Mouse (Mus musculus): ENCODE results near the gene Rb1. TPM values are rescaled to one million over a fixed set of nuclear protein-coding genes. Genes with fewer than 3 reads are reported as not detected.

The Rb1 gene
- polyA plus RNA-seq, 1 experiment: 14.2 TPM

GRCm38 (mm10) chr14:73175814-73176213 is 149.8 kb downstream of the Rb1 start:
- Histone ChIP-seq H3K4me2 (ENCODE audit: low read depth) (no peak overlapping the region), H3K79me2 (ENCODE audit: control insufficient read depth, insufficient read depth) (no peaks in the 10 kb centered on the region), H3K4me3 (no peak overlapping the region), H3ac (ENCODE audit: control insufficient read depth, insufficient read length) (no peak overlapping the region), H3K36me3 (ENCODE audit: control insufficient read depth, insufficient read depth) (no peaks in the 10 kb centered on the region), H3K27me3 (ENCODE audit: control insufficient read depth, insufficient read depth, insufficient read length) (no peaks in the 10 kb centered on the region)
- no peak for TF ChIP-seq CEBPB (IDR thresholded peaks at IDR 0.05; ENCODE audit: insufficient read depth, poor library complexity, severe bottlenecking)
- no peak for TF ChIP-seq MAX (IDR thresholded peaks at IDR 0.05; ENCODE audit: low read depth)
- TF ChIP-seq TCF12 (IDR thresholded peaks at IDR 0.05; ENCODE audit: insufficient read depth, poor library complexity, severe bottlenecking): no peak
- no peak for TF ChIP-seq TCF3 (IDR thresholded peaks at IDR 0.05; ENCODE audit: insufficient read length, low read depth)
- TF ChIP-seq REST (IDR thresholded peaks at IDR 0.05; ENCODE audit: insufficient read depth, insufficient read length): no peak
- no peak for TF ChIP-seq POLR2AphosphoS2 (IDR thresholded peaks at IDR 0.05; ENCODE audit: insufficient read length, low read depth)
- no peak for TF ChIP-seq MYOG (IDR thresholded peaks at IDR 0.05; ENCODE audit: control insufficient read depth in 1 of 3, insufficient read depth in 1 of 3, insufficient read length in 2 of 3, low read depth in 2 of 3)
- TF ChIP-seq MYOD1 (IDR thresholded peaks at IDR 0.05; ENCODE audit: control insufficient read depth in 1 of 3, insufficient read length in 2 of 3, low read depth in 2 of 3): no peak
- no peak for TF ChIP-seq POLR2A (IDR thresholded peaks at IDR 0.05; ENCODE audit: insufficient read length, low read depth)
- TF ChIP-seq SRF (IDR thresholded peaks at IDR 0.05; ENCODE audit: control insufficient read depth, insufficient read length, low read depth): no peak
- no peak for TF ChIP-seq USF1 (IDR thresholded peaks at IDR 0.05; ENCODE audit: low read depth)
- TF ChIP-seq E2F4 (IDR thresholded peaks at IDR 0.05; ENCODE audit: insufficient read depth): no peak

GRCm38 (mm10) chr14:73175031-73175430 is 150.6 kb downstream of the Rb1 start:
- Histone ChIP-seq H3K79me2 (ENCODE audit: control insufficient read depth, insufficient read depth) (no peaks in the 10 kb centered on the region), H3K4me2 (ENCODE audit: low read depth) (no peak overlapping the region), H3ac (ENCODE audit: control insufficient read depth, insufficient read length) (no peak overlapping the region), H3K4me3 (no peak overlapping the region), H3K27me3 (ENCODE audit: control insufficient read depth, insufficient read depth, insufficient read length) (no peaks in the 10 kb centered on the region), H3K36me3 (ENCODE audit: control insufficient read depth, insufficient read depth) (no peaks in the 10 kb centered on the region)
- TF ChIP-seq POLR2AphosphoS2 (IDR thresholded peaks at IDR 0.05; ENCODE audit: insufficient read length, low read depth): no peak
- TF ChIP-seq SRF (IDR thresholded peaks at IDR 0.05; ENCODE audit: control insufficient read depth, insufficient read length, low read depth): no peak
- no peak for TF ChIP-seq TCF3 (IDR thresholded peaks at IDR 0.05; ENCODE audit: insufficient read length, low read depth)
- no peak for TF ChIP-seq MYOG (IDR thresholded peaks at IDR 0.05; ENCODE audit: control insufficient read depth in 1 of 3, insufficient read depth in 1 of 3, insufficient read length in 2 of 3, low read depth in 2 of 3)
- TF ChIP-seq TCF12 (IDR thresholded peaks at IDR 0.05; ENCODE audit: insufficient read depth, poor library complexity, severe bottlenecking): no peak
- no peak for TF ChIP-seq E2F4 (IDR thresholded peaks at IDR 0.05; ENCODE audit: insufficient read depth)
- TF ChIP-seq REST (IDR thresholded peaks at IDR 0.05; ENCODE audit: insufficient read depth, insufficient read length): no peak
- TF ChIP-seq MAX (IDR thresholded peaks at IDR 0.05; ENCODE audit: low read depth): no peak
- TF ChIP-seq USF1 (IDR thresholded peaks at IDR 0.05; ENCODE audit: low read depth): no peak
- no peak for TF ChIP-seq MYOD1 (IDR thresholded peaks at IDR 0.05; ENCODE audit: control insufficient read depth in 1 of 3, insufficient read length in 2 of 3, low read depth in 2 of 3)
- TF ChIP-seq POLR2A (IDR thresholded peaks at IDR 0.05; ENCODE audit: insufficient read length, low read depth): no peak
- TF ChIP-seq CEBPB (IDR thresholded peaks at IDR 0.05; ENCODE audit: insufficient read depth, poor library complexity, severe bottlenecking): no peak

- Histone ChIP-seq H3K79me2 (ENCODE audit: control insufficient read depth, insufficient read depth) (no peaks in the 10 kb centered on the region), H3K4me3 (no peak overlapping the region), H3K27me3 (ENCODE audit: control insufficient read depth, insufficient read depth, insufficient read length) (no peaks in the 10 kb centered on the region), H3K4me2 (ENCODE audit: low read depth) (no peak overlapping the region), H3ac (ENCODE audit: control insufficient read depth, insufficient read length) (no peak overlapping the region), H3K36me3 (ENCODE audit: control insufficient read depth, insufficient read depth) (no peaks in the 10 kb centered on the region)
- no peak for TF ChIP-seq MYOD1 (IDR thresholded peaks at IDR 0.05; ENCODE audit: control insufficient read depth in 1 of 3, insufficient read length in 2 of 3, low read depth in 2 of 3)
- no peak for TF ChIP-seq USF1 (IDR thresholded peaks at IDR 0.05; ENCODE audit: low read depth)
- no peak for TF ChIP-seq SRF (IDR thresholded peaks at IDR 0.05; ENCODE audit: control insufficient read depth, insufficient read length, low read depth)
- TF ChIP-seq REST (IDR thresholded peaks at IDR 0.05; ENCODE audit: insufficient read depth, insufficient read length): no peak
- no peak for TF ChIP-seq TCF3 (IDR thresholded peaks at IDR 0.05; ENCODE audit: insufficient read length, low read depth)
- no peak for TF ChIP-seq MAX (IDR thresholded peaks at IDR 0.05; ENCODE audit: low read depth)
- TF ChIP-seq MYOG (IDR thresholded peaks at IDR 0.05; ENCODE audit: control insufficient read depth in 1 of 3, insufficient read depth in 1 of 3, insufficient read length in 2 of 3, low read depth in 2 of 3): no peak
- TF ChIP-seq POLR2AphosphoS2 (IDR thresholded peaks at IDR 0.05; ENCODE audit: insufficient read length, low read depth): no peak
- TF ChIP-seq POLR2A (IDR thresholded peaks at IDR 0.05; ENCODE audit: insufficient read length, low read depth): no peak
- TF ChIP-seq E2F4 (IDR thresholded peaks at IDR 0.05; ENCODE audit: insufficient read depth): no peak
- no peak for TF ChIP-seq TCF12 (IDR thresholded peaks at IDR 0.05; ENCODE audit: insufficient read depth, poor library complexity, severe bottlenecking)
- TF ChIP-seq CEBPB (IDR thresholded peaks at IDR 0.05; ENCODE audit: insufficient read depth, poor library complexity, severe bottlenecking): no peak
These were observed 151.3 kb downstream of the Rb1 start for GRCm38 (mm10) chr14:73174091-73174995.

- H3K79me2 ChIP-seq (ENCODE audit: control insufficient read depth, insufficient read depth): no peaks in the 10 kb centered on the region
- TF ChIP-seq MAX (IDR thresholded peaks at IDR 0.05; ENCODE audit: low read depth) (no peak), TCF3 (IDR thresholded peaks at IDR 0.05; ENCODE audit: insufficient read length, low read depth) (no peak), USF1 (IDR thresholded peaks at IDR 0.05; ENCODE audit: low read depth) (no peak), POLR2AphosphoS2 (IDR thresholded peaks at IDR 0.05; ENCODE audit: insufficient read length, low read depth) (no peak), MYOD1 (IDR thresholded peaks at IDR 0.05; ENCODE audit: control insufficient read depth in 1 of 3, insufficient read length in 2 of 3, low read depth in 2 of 3) (no peak), CEBPB (IDR thresholded peaks at IDR 0.05; ENCODE audit: insufficient read depth, poor library complexity, severe bottlenecking) (no peak), E2F4 (IDR thresholded peaks at IDR 0.05; ENCODE audit: insufficient read depth) (no peak), REST (IDR thresholded peaks at IDR 0.05; ENCODE audit: insufficient read depth, insufficient read length) (no peak), SRF (IDR thresholded peaks at IDR 0.05; ENCODE audit: control insufficient read depth, insufficient read length, low read depth) (no peak), MYOG (IDR thresholded peaks at IDR 0.05; ENCODE audit: control insufficient read depth in 1 of 3, insufficient read depth in 1 of 3, insufficient read length in 2 of 3, low read depth in 2 of 3) (no peak), POLR2A (IDR thresholded peaks at IDR 0.05; ENCODE audit: insufficient read length, low read depth) (no peak), TCF12 (IDR thresholded peaks at IDR 0.05; ENCODE audit: insufficient read depth, poor library complexity, severe bottlenecking) (no peak)
- no peaks in the 10 kb centered on the region for H3K36me3 ChIP-seq (ENCODE audit: control insufficient read depth, insufficient read depth)
- no peak overlapping the region for H3K4me3 ChIP-seq
- no peak overlapping the region for H3K4me2 ChIP-seq (ENCODE audit: low read depth)
- no peak overlapping the region for H3ac ChIP-seq (ENCODE audit: control insufficient read depth, insufficient read length)
- no peaks in the 10 kb centered on the region for H3K27me3 ChIP-seq (ENCODE audit: control insufficient read depth, insufficient read depth, insufficient read length)
These were observed 152.0 kb downstream of the Rb1 start for GRCm38 (mm10) chr14:73173662-73174061.
